Mouse (Mus musculus) gastrocnemius, postnatal 4 days (tissue): ENCODE data around the gene Abca4. TPM values are rescaled to one million over a fixed set of nuclear protein-coding genes. Genes with fewer than 3 reads are reported as not detected.
"Not testable (repeated sequence)": the region's sequence is repeated elsewhere in the genome, so short reads cannot be mapped to it uniquely, and the experiment has no call there.

Experiments
- DNase-seq, 2 experiments: peaks; one replicate each; pipeline ENCODE4 v3.0.0; 2021 to 2022; ENCODE audit warnings: low spot score in 2 of 2, mixed read lengths in 2 of 2
- total RNA-seq, 2 experiments: library from RNA; stranded (reverse); gene quantifications; 2 replicates each; pipeline ENCODE4 v1.2.3; 2021

Gene Abca4
- total RNA-seq, 2 experiments from 2014 or later, result 1.9 to 2.9 TPM

- no peak for DNase-seq
These were observed 4.9 kb downstream of the Abca4 start for GRCm38 (mm10) chr3:122049158-122049557.

GRCm38 (mm10) chr3:122058439-122059198 is 14.4 kb downstream of the Abca4 start:
- no peak for DNase-seq

- DNase-seq, result no peak
These were observed 18.3 kb downstream of the Abca4 start for GRCm38 (mm10) chr3:122062586-122062985.

DNA sequence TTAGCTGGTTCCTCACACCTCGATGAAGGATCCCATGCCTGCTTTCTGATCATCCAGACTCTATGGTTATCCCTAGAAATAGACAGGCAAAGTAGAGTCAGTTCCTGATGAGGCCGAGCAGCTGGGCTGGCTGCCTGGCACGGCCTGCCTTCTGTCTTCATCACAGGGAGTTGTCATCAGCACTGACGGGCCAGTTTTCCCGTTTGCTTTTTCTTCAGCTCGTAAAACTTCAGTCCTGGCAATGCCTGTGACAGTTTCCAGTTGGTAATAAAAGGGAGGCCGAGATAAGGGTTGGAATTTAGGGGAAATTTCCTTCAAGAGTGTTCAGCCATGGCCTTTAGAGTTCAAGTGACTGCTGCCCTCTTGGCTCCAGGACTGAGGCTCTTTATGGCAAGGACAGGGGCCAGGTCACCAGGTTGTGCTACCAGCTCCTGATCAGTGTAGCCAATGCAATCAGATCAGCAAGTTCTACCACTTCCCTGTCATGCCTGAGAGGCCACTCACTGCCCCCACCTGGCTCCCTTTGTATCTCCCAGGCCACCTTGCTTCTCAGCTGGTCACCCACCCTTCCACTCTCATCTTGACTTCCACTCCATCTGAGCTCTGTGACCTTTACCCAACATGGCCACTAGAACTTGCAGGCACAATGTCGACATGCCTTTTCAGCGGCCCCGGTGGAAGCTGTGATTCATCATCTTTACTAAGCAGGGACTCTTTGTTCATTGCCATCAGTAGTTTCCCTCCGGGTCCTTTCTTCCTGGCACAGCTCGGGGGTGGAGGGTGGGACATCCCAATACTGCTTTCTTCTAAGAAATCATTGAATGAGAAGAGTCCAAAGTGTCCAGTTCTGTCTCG is 20.5 kb downstream of the Abca4 start:
- peak in 1 of 2 experiments; percentile 47 for DNase-seq

DNA sequence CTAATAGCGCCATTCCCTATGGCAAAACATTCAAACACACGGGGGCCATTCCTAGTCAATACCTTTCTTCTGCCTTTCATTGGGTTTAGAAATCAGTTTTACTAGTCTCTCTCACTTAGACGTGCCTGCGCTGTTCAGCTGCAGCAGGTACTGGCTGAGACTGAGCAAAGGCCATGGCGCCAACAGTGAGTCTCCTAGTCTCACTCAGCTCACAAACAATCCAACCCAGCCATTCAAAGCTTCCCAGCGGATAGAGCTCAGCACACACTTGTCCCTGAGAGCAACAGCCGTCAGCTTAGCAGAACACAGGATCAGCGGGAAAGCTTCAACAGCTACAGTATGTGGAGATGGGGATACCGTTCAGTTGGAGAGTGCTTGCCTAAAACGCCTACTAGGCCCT is 27.5 kb downstream of the Abca4 start:
- DNase-seq, result no peak

GRCm38 (mm10) chr3:122072646-122073571 is 28.7 kb downstream of the Abca4 start:
- DNase-seq, result peak in 1 of 2 experiments; percentile 45

DNA sequence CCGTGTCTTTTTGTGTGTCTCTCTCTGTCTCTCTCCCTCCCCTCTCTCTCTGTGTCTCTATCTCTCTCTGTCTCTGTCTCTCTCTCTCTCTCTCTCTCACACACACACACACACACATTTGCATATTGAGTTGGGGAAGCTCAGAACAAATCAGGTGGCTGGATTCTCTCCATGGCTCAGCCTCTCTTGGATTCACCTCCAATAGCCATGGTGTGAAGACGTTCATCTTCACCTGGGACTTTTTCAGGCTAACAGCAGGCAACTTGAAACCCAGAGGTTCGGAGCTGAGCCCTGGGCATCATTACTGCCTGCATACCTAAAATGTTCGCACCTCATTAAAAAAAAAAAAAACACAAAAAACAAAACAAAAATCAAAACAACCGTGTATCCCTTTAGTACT is 29.4 kb downstream of the Abca4 start:
- no peak for DNase-seq

DNA sequence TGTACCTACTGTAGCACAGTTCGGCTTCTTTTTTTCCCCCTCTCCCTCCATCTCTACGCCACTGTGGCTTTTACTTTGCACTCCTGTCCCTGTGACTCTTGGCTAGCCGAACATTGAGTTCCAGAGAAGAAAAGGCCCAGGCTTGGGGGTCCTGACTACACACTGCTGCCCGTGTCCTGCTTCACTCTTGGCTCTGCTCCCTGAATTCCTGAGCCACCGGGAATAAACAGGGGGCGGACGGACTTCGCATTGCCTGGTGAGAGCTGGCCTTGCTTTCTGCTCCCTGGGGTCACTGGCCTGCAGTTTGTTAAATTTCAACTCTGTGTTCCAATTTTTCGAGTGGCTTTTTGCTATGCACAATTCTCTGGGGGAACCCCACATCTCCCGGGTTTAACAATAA is 30.1 kb downstream of the Abca4 start:
- peak in 1 of 2 experiments; percentile 23 for DNase-seq

DNA sequence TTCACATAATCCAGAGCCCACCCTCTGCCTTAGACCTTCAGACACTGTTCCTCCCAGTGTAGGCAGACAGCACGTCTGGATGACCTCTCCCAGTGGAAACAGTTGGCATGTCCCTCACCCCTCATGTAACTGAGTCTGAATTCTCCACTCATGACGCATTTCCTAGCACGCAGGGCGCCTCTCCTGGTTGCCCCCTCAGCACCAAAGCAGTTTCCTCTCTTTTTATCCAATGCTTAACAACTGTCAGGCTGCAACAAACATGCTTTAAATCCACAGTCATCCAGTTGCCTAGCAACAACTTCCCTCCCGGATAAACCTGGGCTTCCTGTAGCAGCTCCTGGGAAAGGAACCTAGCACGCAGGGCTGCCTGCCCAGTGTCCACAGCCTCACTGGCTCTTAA is 33.9 kb downstream of the Abca4 start:
- DNase-seq, result no peak

DNA sequence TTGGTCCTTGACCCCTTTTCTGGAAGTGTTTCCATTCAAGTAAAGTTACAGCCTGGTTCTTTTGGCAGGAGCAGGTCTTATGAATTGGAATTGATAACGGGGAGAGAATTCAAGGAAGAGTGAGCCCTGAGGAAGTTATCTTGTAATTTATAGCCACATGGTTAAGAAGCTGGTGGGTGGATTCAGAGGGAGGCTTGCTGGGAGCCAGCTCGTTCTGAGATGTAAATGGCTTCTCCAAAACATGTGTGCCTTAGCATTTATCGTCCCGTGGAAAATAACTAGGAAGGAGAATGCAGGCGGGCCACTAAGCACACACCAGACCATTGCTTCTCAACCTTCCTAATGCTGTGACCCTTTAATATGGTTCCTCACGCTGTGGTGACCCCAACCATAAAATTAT is 34.9 kb downstream of the Abca4 start:
- no peak for DNase-seq

DNA sequence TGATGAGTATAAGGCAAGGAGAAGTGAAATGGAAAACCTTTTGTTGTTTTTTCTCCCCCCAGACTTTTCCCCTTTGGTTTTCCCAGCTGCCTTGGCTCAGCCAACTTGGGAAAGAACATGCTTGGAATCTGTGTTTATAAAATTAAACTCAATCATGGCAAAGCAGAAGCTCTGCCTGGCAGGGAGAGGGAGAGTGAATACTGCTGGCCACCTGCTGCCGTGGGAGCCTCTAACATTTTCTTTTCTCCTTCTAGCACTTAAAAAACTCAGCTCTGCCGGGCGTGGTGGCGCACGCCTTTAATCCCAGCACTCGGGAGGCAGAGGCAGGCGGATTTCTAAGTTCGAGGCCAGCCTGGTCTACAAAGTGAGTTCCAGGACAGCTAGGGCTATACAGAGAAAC is 37.4 kb downstream of the Abca4 start:
- not testable (repeated sequence) for DNase-seq

GRCm38 (mm10) chr3:122082338-122082737 is 38.1 kb downstream of the Abca4 start:
- DNase-seq, result no peak

GRCm38 (mm10) chr3:122085157-122085989 is 41.1 kb downstream of the Abca4 start:
- DNase-seq, result no peak

DNA sequence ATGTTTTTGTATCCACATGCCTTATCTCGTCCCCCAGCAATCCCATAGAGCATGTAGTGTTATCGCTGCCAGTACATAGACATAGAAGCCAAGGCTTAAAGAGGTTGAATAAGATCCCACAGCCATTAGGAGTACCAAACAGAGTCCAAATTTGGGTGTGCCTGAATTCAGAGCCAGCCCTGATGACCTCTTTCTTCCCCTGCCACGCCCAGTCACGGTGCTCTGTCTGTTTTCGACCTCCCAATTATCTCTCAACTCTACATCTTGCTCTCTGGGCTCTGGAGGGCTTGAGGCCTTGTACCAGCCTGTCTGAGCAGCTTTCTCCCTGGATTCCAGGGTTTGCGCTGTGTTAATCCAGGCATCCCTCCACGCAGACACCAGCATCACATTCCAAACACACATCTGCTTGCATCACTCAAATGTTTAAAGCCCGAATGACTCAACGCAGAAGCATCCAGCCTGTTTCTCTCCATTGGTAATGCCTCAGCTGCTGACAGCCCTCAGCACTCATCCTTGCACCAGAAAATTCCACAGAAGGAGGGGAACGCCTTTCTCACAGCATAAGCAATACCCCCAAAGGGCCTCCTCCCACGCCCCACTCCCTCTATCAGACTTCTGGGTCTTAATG is 43.9 kb downstream of the Abca4 start:
- DNase-seq, result peak; percentile 42 to 63

DNA sequence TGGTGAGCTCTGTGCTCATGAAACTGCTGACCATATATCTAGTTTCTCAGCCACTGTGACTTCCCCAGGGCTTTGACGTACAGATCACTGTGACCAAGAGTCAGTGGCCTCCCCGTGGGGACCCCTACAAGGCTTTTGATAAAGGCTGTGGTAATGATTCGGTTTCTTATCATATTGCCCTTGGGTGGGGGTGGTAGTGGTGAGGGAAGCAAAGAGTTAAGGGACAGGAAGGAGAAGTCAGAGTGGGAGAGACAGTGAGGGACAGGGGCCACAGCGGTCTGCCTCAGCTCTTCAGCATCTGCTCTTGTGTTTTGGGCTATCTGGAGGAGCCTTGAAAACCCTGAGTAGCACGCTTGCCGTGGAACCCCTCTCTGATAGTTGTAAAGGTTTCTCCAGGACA is 46.1 kb downstream of the Abca4 start:
- no peak for DNase-seq

GRCm38 (mm10) chr3:122099713-122100112 is 55.5 kb downstream of the Abca4 start:
- DNase-seq, result no peak

DNA sequence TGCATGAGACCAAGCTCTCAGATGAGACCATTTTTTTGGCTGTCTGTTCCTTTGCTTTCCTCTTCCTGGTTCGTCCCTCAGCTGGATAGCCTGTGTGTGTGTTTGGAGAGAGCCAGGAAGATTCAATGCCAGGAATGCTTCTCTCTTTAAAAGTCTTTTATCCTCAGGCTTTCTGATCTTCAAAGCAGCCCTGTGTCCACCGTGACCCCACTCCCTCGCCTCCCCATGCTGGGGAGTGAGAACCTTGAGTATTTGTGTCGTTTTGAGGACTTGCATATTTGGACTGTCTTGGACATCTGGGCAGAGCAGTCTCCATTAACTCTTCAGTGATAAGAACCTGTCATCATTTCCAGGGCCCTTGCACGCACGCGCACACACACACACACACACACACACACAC is 57.8 kb downstream of the Abca4 start:
- DNase-seq, result no peak

GRCm38 (mm10) chr3:122103864-122104808 is 59.9 kb downstream of the Abca4 start:
- DNase-seq, result peak; percentile 87 to 89

DNA sequence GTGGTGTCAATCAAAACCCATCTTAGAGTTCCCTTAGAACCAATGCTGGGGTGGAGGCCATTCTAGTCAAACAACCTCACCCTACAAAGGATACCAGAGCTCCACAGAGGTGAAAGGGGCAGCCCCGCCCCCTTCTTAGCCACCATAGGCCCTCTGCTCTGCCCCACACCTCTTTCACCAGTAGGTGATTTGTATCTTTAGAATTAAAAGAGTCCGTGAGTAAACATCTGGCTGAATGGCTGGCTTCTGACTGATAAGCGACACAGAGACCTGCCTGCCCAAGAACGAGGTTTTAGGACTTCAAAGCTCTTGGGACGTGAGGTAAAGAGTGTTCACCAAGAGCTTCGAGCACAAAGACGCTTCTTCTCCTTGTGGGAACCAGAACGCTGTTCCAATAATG is 62.7 kb downstream of the Abca4 start:
- no peak for DNase-seq
